Mouse (Mus musculus) stomach, embryonic 15.5 days (tissue): ENCODE measurements at regions not wholly inside any gene's neighbourhood (a gene's known extent, or its start where the extent isn't known, plus 50 kb on each side); places are given as distances from the start of the nearest gene placed in this dataset.

Source experiments
- ATAC-seq: fragments of 200-750 bp; cut with Nextera tagmentation; 2 replicates; pipeline ENCODE4 v1.8.0; 2017; ENCODE audit warnings: low read depth, moderate number of reproducible peaks, moderate TSS enrichment; ENCODE audit not compliant: insufficient read depth, low FRiP score
- H3K27ac ChIP-seq: fragments of 300-500 bp; sonication (generic); 2 replicates; pipeline ENCODE4 v1.5.1; 2015; ENCODE audit warnings: mild to moderate bottlenecking, inconsistent platforms
- H3K27me3 ChIP-seq: fragments of 300-500 bp; sonication (generic); replicated peaks from 2 replicates; pipeline ENCODE4 v1.6.1; 2015; ENCODE audit warnings: inconsistent platforms
- H3K36me3 ChIP-seq: fragments of 300-500 bp; sonication (generic); 2 replicates; pipeline ENCODE4 v1.6.1; 2015; ENCODE audit warnings: inconsistent platforms
- H3K4me1 ChIP-seq: fragments of 300-500 bp; sonication (generic); 2 replicates; pipeline ENCODE4 v1.6.1; 2015; ENCODE audit warnings: inconsistent platforms
- H3K4me2 ChIP-seq: fragments of 300-500 bp; sonication (generic); 2 replicates; pipeline ENCODE4 v1.6.1; 2015; ENCODE audit warnings: mild to moderate bottlenecking, inconsistent platforms
- H3K4me3 ChIP-seq: fragments of 300-500 bp; sonication (generic); replicated peaks from 2 replicates; pipeline ENCODE4 v1.5.1; 2015; ENCODE audit warnings: inconsistent platforms
- H3K9ac ChIP-seq: fragments of 300-500 bp; sonication (generic); 2 replicates; pipeline ENCODE4 v1.6.1; 2015; ENCODE audit warnings: inconsistent platforms
- H3K9me3 ChIP-seq: fragments of 300-500 bp; sonication (generic); 2 replicates; pipeline ENCODE4 v1.6.1; 2016; ENCODE audit warnings: inconsistent platforms
- WGBS: fragments of 180-500 bp; shearing (Covaris S2); methylation state at CpG from one replicate; pipeline ENCODE4 v1.1.7; 2015; 5-methylcytosine and 5-hydroxymethylcytosine counted together

DNA sequence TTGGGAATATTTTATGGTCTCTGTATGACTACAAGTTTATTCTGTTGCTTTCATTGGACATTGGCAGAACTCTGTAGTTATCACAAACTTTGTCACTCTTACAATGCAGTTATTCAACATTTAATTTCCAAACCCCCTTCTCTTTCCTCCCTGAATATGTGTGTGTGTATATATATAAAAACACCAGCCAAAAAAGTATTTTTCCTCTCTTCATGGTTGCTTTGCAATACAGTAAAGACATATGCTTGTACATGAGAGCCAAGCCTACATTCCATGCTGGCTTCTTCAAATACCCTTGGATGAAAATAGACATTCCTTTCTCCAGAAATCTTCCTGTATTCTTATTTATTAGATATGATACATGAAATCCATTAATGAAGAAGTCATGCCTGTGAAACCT lies 287.3 kb upstream of the A1bg start:
- Histone ChIP-seq H3K9ac (no peak overlapping the region), H3K36me3 (no peaks in the 10 kb centered on the region), H3K9me3 (no peaks in the 10 kb centered on the region), H3K27me3 (no peaks in the 10 kb centered on the region), H3K27ac (no peak overlapping the region), H3K4me3 (no peak overlapping the region), H3K4me2 (no peak overlapping the region), H3K4me1 (no peaks in the 10 kb centered on the region)
- no peak for ATAC-seq

DNA sequence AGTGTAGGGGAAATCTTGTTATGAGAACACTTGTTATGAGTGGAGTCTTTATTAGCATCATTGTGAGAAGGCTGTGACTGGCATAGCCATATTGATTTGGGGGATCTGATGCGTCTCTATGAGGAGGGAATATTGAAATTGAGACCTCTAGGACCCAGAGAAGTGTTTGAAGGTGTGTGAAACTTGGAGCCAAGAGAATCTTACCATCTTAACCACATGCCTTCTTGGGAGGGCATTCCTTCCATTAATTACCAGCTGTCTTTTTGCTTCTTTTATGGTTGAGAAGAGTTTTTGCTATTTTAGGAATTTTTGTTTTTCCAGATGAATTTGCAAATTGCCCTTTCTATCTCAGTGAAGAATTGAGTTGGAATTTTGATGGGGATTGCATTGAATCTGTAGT lies 267.2 kb upstream of the A1bg start:
- ATAC-seq = no peak
- 93% methylated on average over 1 of the region's 1 CpGs for WGBS

DNA sequence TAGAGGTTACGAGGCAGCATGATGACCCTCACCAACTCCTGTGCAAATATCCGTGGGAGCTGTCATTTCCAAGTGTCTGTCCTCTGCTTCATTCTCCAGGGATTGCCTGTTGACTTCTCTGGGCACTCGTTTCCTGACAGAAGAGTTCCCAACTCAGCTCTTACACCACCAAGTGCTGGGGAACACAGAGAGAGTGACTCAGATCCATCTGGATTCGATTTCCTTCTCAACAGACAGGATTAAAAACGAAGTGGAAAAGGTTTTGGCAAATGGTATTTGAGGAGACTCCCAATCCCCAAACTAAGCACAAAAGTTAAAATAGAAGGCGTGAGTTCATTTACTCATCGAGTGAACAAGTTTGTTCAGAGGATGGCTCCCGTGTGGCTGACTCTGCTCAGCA lies 266.7 kb upstream of the A1bg start:
- Histone ChIP-seq H3K9ac (no peak overlapping the region), H3K4me1 (no peaks in the 10 kb centered on the region), H3K36me3 (no peaks in the 10 kb centered on the region), H3K27me3 (no peaks in the 10 kb centered on the region), H3K9me3 (no peaks in the 10 kb centered on the region), H3K27ac (no peak overlapping the region), H3K4me3 (no peak overlapping the region), H3K4me2 (no peak overlapping the region)
- WGBS = 53% methylated on average over 8 of the region's 8 CpGs
- ATAC-seq = no peak

More for the DNA sequence above, 267.2 kb upstream of the A1bg start:
- no peaks in the 10 kb centered on the region for H3K4me1 ChIP-seq
- no peaks in the 10 kb centered on the region for H3K36me3 ChIP-seq
- no peak overlapping the region for H3K4me2 ChIP-seq
- H3K9me3 ChIP-seq = no peaks in the 10 kb centered on the region
- no peak overlapping the region for H3K9ac ChIP-seq
- H3K27ac ChIP-seq = no peak overlapping the region
- no peaks in the 10 kb centered on the region for H3K27me3 ChIP-seq
- no peak overlapping the region for H3K4me3 ChIP-seq

GRCm38 (mm10) chr15:61184597-61184963 lies 261.8 kb upstream of the A1bg start:
- Histone ChIP-seq H3K9ac (no peak overlapping the region), H3K4me1 (no peaks in the 10 kb centered on the region; the same call in 1 of the 2 replicates), H3K4me2 (no peak overlapping the region), H3K27ac (peak overlapping the region; percentile 42; the same call in 1 of the 2 replicates), H3K36me3 (no peaks in the 10 kb centered on the region), H3K27me3 (no peaks in the 10 kb centered on the region), H3K4me3 (no peak overlapping the region), H3K9me3 (no peaks in the 10 kb centered on the region)
- ATAC-seq = no peak
- WGBS = 72% methylated on average over 2 of the region's 2 CpGs

GRCm38 (mm10) chr15:61183751-61184596 lies 261.2 kb upstream of the A1bg start:
- Histone ChIP-seq H3K36me3 (no peaks in the 10 kb centered on the region), H3K9me3 (no peaks in the 10 kb centered on the region), H3K4me1 (no peaks in the 10 kb centered on the region; the same call in 1 of the 2 replicates), H3K27me3 (no peaks in the 10 kb centered on the region), H3K4me2 (no peak overlapping the region), H3K27ac (peak overlapping the region; percentile 42; the same call in 1 of the 2 replicates), H3K4me3 (no peak overlapping the region), H3K9ac (no peak overlapping the region)
- ATAC-seq = no peak
- 39% methylated on average over 11 of the region's 11 CpGs for WGBS

DNA sequence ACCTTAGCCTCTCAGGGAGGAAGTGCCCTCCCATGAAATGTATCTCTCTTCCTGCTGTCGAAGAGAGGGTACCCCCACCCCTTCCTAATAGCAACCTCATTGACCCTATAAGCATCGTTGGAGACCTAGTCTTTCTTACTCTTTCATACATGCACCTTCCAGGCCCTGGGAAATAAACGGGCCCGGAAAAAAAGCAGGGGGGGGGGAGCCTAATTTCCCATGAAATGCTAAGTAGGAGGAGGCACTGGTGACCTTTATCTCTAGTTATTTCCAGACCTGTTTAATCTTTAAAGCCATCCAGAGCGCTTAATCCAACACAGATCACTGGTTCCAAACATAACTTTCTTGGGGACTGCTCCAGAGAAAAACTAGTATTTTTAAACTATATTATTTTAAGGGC lies 260.5 kb upstream of the A1bg start:
- no peaks in the 10 kb centered on the region; the same call in 1 of the 2 replicates for H3K4me1 ChIP-seq
- H3K4me3 ChIP-seq = no peak overlapping the region
- H3K27me3 ChIP-seq = no peaks in the 10 kb centered on the region
- no peaks in the 10 kb centered on the region for H3K9me3 ChIP-seq
- ATAC-seq = no peak
- H3K27ac ChIP-seq = peak overlapping the region; percentile 26; the same call in 1 of the 2 replicates
- no peaks in the 10 kb centered on the region for H3K36me3 ChIP-seq
- no peak overlapping the region for H3K9ac ChIP-seq
- 25% methylated on average over 5 of the region's 5 CpGs for WGBS
- H3K4me2 ChIP-seq = no peak overlapping the region

DNA sequence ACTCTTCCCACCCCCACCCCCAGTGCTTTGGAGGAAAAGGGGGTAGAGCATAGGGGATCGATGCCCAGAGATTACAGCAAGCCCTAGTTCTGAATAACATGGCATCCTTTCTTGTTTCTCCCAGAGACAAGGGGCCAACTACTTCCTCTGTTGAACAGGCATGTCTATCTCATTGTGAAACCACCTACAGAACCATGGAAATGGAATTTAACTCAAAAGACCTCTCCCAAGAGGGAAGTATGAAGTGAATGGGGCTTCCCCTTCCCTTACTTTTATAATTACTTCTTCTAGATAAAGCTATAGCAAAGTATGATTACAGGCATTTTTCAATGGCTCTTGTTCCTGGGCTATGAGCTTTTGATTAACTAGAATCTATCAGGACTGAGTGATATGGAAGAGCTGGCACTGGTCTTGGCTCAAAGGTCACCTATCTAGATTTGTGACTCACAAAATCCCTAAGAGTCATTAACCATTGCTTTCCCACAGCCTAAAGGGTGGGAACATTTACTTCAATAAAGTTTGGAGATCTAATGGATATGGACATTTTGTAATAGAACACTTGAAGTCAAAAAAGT lies 246.1 kb upstream of the A1bg start:
- Histone ChIP-seq H3K4me3 (no peak overlapping the region), H3K27ac (no peak overlapping the region), H3K4me2 (no peak overlapping the region), H3K9me3 (no peaks in the 10 kb centered on the region), H3K4me1 (no peaks in the 10 kb centered on the region), H3K36me3 (no peaks in the 10 kb centered on the region), H3K27me3 (no peaks in the 10 kb centered on the region), H3K9ac (no peak overlapping the region)
- ATAC-seq = 0 out of 2 replicates have a peak, but pooled peaks have one; percentile 50
- 86% methylated on average over 1 of the region's 1 CpGs for WGBS

DNA sequence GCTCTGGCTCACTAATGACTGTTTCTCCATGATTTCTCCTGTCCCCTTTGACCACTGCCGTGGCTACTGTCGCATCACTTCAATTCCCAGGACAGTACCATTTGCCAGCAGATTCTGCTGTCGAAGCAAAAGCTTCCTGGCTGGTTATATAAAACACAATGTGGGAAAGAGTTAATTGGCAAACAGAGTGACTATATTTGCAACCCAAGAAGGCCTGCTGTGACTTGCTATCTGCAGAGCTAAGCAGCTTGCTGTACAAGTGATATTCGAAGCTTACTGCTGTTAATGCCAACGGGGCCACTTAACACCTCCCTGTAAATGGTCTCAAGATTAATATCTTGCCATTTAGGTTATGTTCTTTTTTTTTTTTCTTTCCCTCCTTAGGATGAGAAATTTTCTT lies 242.2 kb upstream of the A1bg start:
- 44% methylated on average over 5 of the region's 5 CpGs for WGBS
- no peak for ATAC-seq

DNA sequence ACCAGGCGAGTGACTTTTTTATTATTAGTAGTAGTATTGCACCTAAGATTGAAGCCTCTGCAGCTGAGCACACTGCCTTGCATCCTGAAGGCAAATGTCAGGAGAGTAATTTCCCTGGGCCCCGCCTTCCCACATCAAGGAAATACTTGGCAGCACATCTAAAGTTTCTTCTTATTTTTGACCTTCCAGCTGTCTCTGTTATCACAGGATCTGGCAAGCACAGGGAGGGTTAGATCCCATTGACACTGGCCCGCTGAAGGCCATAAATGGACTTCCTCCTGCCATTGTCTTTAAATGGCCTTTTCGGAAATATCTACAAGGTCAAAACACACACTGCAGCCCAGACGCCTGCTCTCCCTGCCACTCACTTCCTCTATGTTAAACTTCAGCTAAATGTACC lies 238.6 kb upstream of the A1bg start:
- Histone ChIP-seq H3K9ac (no peak overlapping the region), H3K4me3 (no peak overlapping the region), H3K27ac (0 out of 2 replicates have a peak overlapping the region, but pooled peaks have one; percentile 5), H3K36me3 (no peaks in the 10 kb centered on the region), H3K4me2 (no peak overlapping the region), H3K27me3 (no peaks in the 10 kb centered on the region), H3K9me3 (no peaks in the 10 kb centered on the region), H3K4me1 (no peaks in the 10 kb centered on the region)
- WGBS = 53% methylated on average over 5 of the region's 5 CpGs
- no peak for ATAC-seq

More for the DNA sequence above, 242.2 kb upstream of the A1bg start:
- no peaks in the 10 kb centered on the region for H3K36me3 ChIP-seq
- no peak overlapping the region for H3K4me3 ChIP-seq
- H3K4me2 ChIP-seq = no peak overlapping the region
- no peaks in the 10 kb centered on the region for H3K9me3 ChIP-seq
- H3K4me1 ChIP-seq = no peaks in the 10 kb centered on the region
- no peak overlapping the region for H3K27ac ChIP-seq
- H3K27me3 ChIP-seq = no peaks in the 10 kb centered on the region
- no peak overlapping the region for H3K9ac ChIP-seq

GRCm38 (mm10) chr15:61160666-61161065 lies 237.9 kb upstream of the A1bg start:
- no peaks in the 10 kb centered on the region for H3K36me3 ChIP-seq
- no peaks in the 10 kb centered on the region for H3K9me3 ChIP-seq
- H3K4me3 ChIP-seq = no peak overlapping the region
- no peak overlapping the region for H3K4me2 ChIP-seq
- ATAC-seq = no peak
- H3K9ac ChIP-seq = no peak overlapping the region
- H3K27me3 ChIP-seq = no peaks in the 10 kb centered on the region
- no peaks in the 10 kb centered on the region for H3K4me1 ChIP-seq
- 71% methylated on average over 1 of the region's 1 CpGs for WGBS
- no peak overlapping the region for H3K27ac ChIP-seq

DNA sequence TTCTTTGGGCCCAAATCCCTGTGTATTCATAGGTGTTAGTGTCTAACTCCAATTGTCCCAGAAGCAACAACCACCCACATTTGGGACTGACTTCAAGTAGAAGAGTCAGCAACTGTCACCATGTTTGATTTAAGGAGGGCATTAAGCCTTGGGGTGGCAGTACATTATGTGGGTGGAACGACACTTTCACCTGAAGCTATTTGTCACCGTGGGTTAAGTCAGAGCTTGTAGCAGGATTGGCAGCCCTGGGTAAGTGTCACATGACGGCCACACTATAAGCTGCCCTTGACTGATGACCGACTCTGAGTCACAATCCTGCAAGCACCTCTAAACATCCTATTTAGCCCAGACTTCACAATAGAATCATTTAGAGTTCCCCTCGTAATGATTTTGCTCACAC lies 236.7 kb upstream of the A1bg start:
- H3K4me1 ChIP-seq = no peaks in the 10 kb centered on the region
- no peak for ATAC-seq
- no peak overlapping the region for H3K27ac ChIP-seq
- 77% methylated on average over 5 of the region's 5 CpGs for WGBS
- no peak overlapping the region for H3K9ac ChIP-seq
- no peaks in the 10 kb centered on the region for H3K36me3 ChIP-seq
- no peaks in the 10 kb centered on the region for H3K27me3 ChIP-seq
- H3K9me3 ChIP-seq = no peaks in the 10 kb centered on the region
- no peak overlapping the region for H3K4me3 ChIP-seq
- no peak overlapping the region for H3K4me2 ChIP-seq

GRCm38 (mm10) chr15:61158041-61158545 lies 235.3 kb upstream of the A1bg start:
- WGBS = 37% methylated on average over 13 of the region's 13 CpGs
- Histone ChIP-seq H3K4me3 (peak overlapping the region; percentile 37), H3K27ac (peak overlapping the region; percentile 42), H3K9me3 (no peaks in the 10 kb centered on the region), H3K9ac (no peak overlapping the region), H3K4me1 (no peaks in the 10 kb centered on the region), H3K27me3 (no peaks in the 10 kb centered on the region), H3K36me3 (no peaks in the 10 kb centered on the region), H3K4me2 (peak overlapping the region; percentile 61)
- ATAC-seq = no peak
